In the genomic region with DNA sequence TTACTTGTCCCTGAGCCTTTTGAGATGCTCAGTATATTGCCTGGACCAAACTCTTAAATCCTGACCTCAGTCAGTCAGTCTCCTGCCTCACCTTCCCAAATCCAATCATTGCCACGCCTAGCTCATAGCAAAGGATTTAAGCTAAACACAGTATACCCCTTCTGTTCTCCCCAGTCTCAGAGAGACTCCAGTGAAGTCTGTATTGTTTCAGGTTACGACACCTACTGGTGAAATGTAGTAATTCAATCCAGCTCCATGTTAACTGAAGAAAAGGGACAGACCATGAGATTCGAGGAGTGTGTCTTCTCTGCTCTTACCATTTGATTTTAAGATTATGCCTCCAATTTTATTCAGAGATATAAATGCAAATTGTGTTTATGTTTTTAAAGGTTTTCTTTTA, we compare ENCODE assay signal across 8 mouse cellular contexts.
DNase-seq lines count a peak whose midpoint lies in the region; ATAC-seq and TF ChIP-seq lines count a peak whose summit lies in the region.

No protein-coding gene starts in this region.

- no peak overlapping the region for H3K4me2 ChIP-seq in liver, embryonic 14.5 days (ENCODE audit: low read depth)
- no peak overlapping the region for H3K4me2 ChIP-seq in liver, embryonic 12.5 days
- H3K4me2 ChIP-seq in hindbrain, embryonic 14.5 days (replicated peaks): no peak overlapping the region

- H3K4me3 ChIP-seq in liver, embryonic 14.5 days (ENCODE audit: insufficient read depth in 1 of 2, low read depth in 2 of 2, low read length in 2 of 2): no peak overlapping the region
- no peak overlapping the region for H3K4me3 ChIP-seq in liver, embryonic 12.5 days
- no peak overlapping the region for H3K4me3 ChIP-seq in hindbrain, embryonic 14.5 days (replicated peaks; ENCODE audit: low read length)

- ATAC-seq in liver, embryonic 14.5 days (ENCODE audit: insufficient read depth): no peak
- no peak for ATAC-seq in liver, embryonic 12.5 days
- ATAC-seq in hindbrain, embryonic 14.5 days (ENCODE audit: low FRiP score): peak; percentile 65; the same call in 1 of the 2 replicates
- peak; percentile 83 for ATAC-seq in megakaryocyte progenitor cell, adult 5-6 weeks (replicated peaks; ENCODE audit: poor library complexity)

- no peaks in the 10 kb centered on the region for H3K36me3 ChIP-seq in liver, embryonic 14.5 days (replicated peaks; ENCODE audit: control insufficient read depth, insufficient read depth, low read depth)
- H3K36me3 ChIP-seq in liver, embryonic 12.5 days: no peaks in the 10 kb centered on the region
- no peaks in the 10 kb centered on the region for H3K36me3 ChIP-seq in hindbrain, embryonic 14.5 days (replicated peaks; ENCODE audit: control insufficient read depth, insufficient read depth)

- 11% methylated on average over 3 of the region's 3 CpGs for WGBS in liver, embryonic 14.5 days (ENCODE audit: insufficient replicate concordance)
- 14% methylated on average over 3 of the region's 3 CpGs for WGBS in liver, embryonic 12.5 days (ENCODE audit: insufficient replicate concordance)
- 19% methylated on average over 3 of the region's 3 CpGs for WGBS in hindbrain, embryonic 14.5 days

- H3K27me3 ChIP-seq in liver, embryonic 14.5 days (ENCODE audit: control insufficient read depth, insufficient read depth, low read length): no peaks in the 10 kb centered on the region
- no peaks in the 10 kb centered on the region for H3K27me3 ChIP-seq in liver, embryonic 12.5 days (replicated peaks)
- no peaks in the 10 kb centered on the region for H3K27me3 ChIP-seq in hindbrain, embryonic 14.5 days (ENCODE audit: control insufficient read depth, insufficient read depth, low read length)

- H3K9me3 ChIP-seq in liver, embryonic 14.5 days (ENCODE audit: control insufficient read depth, low read length): no peaks in the 10 kb centered on the region
- H3K9me3 ChIP-seq in liver, embryonic 12.5 days (replicated peaks): no peaks in the 10 kb centered on the region
- no peaks in the 10 kb centered on the region for H3K9me3 ChIP-seq in hindbrain, embryonic 14.5 days (ENCODE audit: control insufficient read depth, low read length)

- no peak overlapping the region for H3K9ac ChIP-seq in liver, embryonic 14.5 days (replicated peaks)
- no peak overlapping the region for H3K9ac ChIP-seq in liver, embryonic 12.5 days
- H3K9ac ChIP-seq in hindbrain, embryonic 14.5 days: no peak overlapping the region

- TF ChIP-seq EP300 in liver, embryonic 14.5 days (IDR thresholded peaks at IDR 0.05; ENCODE audit: low read depth): no peak

- TF ChIP-seq CTCF in liver, embryonic 14.5 days (IDR thresholded peaks at IDR 0.05; ENCODE audit: low read depth): peak; percentile 63; the same call in 1 of the 2 replicates

- DNase-seq in liver, embryonic 14.5 days (ENCODE audit: low read depth in 3 of 3, low spot score in 3 of 3): peak in 2 of 3 experiments; percentile 22 to 31
- peak; percentile 77 for DNase-seq in NIH3T3 (ENCODE audit: low read depth)
- peak; percentile 56 to 76 for DNase-seq in cerebellum, postnatal 14 days
- peak; percentile 77 for DNase-seq in hindbrain, embryonic 14.5 days (ENCODE audit: low spot score)
- no peak for DNase-seq in urinary bladder, postnatal 4 days (ENCODE audit: low spot score in 2 of 2)
- no peak for DNase-seq in right cerebral cortex, postnatal 14 days

- H3K4me1 ChIP-seq in liver, embryonic 14.5 days (replicated peaks; ENCODE audit: control insufficient read depth in 2 of 2, insufficient read depth in 2 of 2, low read length in 1 of 2): no peaks in the 10 kb centered on the region
- no peaks in the 10 kb centered on the region for H3K4me1 ChIP-seq in liver, embryonic 12.5 days
- H3K4me1 ChIP-seq in hindbrain, embryonic 14.5 days (replicated peaks; ENCODE audit: control insufficient read depth, insufficient read depth, low read length): peaks cover 24% of the 10 kb centered on the region

- H3K27ac ChIP-seq in liver, embryonic 14.5 days: no peak overlapping the region
- H3K27ac ChIP-seq in liver, embryonic 12.5 days: no peak overlapping the region
- no peak overlapping the region for H3K27ac ChIP-seq in hindbrain, embryonic 14.5 days

Comparison
In these comparisons a context has a peak if more than half of its experiments do, and no peak if none do; other contexts are left out.
1. ATAC-seq: peak in hindbrain, embryonic 14.5 days (single experiment) and megakaryocyte progenitor cell, adult 5-6 weeks (single experiment); none in liver, embryonic 14.5 days (single experiment) and liver, embryonic 12.5 days (single experiment).
2. DNase-seq: peak in liver, embryonic 14.5 days (2 of 3), NIH3T3 (single experiment), cerebellum, postnatal 14 days (2 of 2) and hindbrain, embryonic 14.5 days (single experiment); none in urinary bladder, postnatal 4 days (0 of 2) and right cerebral cortex, postnatal 14 days (single experiment).